Comparison of ENCODE assay signal across 8 mouse cellular contexts in the genomic region with DNA sequence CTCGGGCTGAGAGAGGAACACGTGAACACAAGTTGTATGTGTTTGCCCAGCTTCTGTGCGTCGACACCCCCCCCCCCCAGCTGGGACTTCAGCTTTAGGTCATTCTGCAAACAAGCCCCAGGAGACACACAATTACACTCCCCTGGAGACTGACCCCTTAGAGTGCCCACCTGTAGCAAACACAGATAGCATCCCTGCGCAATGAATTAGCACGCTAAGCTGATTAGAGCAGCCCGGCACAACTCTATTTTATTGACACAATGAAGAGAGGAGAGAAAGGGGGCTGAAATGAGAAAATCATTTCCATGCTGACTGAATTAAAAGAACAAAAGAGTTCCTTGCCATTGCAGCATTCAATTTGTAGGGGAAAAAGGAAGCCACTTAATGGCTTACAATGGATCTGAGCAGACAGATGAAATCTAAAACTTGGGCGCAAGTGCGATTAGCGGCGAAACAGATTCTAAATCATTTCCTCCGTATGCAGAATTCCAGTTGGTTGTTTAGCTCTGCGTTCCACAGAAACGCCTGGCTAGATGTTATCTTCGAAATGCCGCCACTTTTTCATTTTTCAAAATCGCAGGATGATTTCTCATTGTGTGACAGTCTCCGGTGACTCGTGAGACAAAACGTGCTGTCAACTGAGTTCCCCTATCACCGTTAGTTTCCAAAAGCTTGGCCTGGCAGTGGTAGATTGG.
DNase-seq lines count a peak whose midpoint lies in the region; ATAC-seq lines count a peak whose summit lies in the region.

No protein-coding gene starts in this region.

- H3K4me3 ChIP-seq in heart, embryonic 10.5 days: peak overlapping the region; percentile 44
- H3K4me3 ChIP-seq in embryonic facial prominence, embryonic 14.5 days (ENCODE audit: low read depth, low read length): peak overlapping the region; percentile 27
- no peak overlapping the region for H3K4me3 ChIP-seq in intestine, embryonic 14.5 days (ENCODE audit: low read depth, low read length)
- peak overlapping the region; percentile 20 for H3K4me3 ChIP-seq in midbrain, embryonic 14.5 days (replicated peaks; ENCODE audit: low read depth, low read length)

- H3K4me2 ChIP-seq in embryonic facial prominence, embryonic 14.5 days (ENCODE audit: low read depth, low read length): peak overlapping the region; percentile 54
- peak overlapping the region; percentile 40 for H3K4me2 ChIP-seq in intestine, embryonic 14.5 days (ENCODE audit: low read length)
- H3K4me2 ChIP-seq in midbrain, embryonic 14.5 days (ENCODE audit: low read length): peak overlapping the region; percentile 52

- no peaks in the 10 kb centered on the region for H3K36me3 ChIP-seq in heart, embryonic 10.5 days
- no peaks in the 10 kb centered on the region for H3K36me3 ChIP-seq in embryonic facial prominence, embryonic 14.5 days (ENCODE audit: control insufficient read depth, insufficient read depth, low read length)
- H3K36me3 ChIP-seq in intestine, embryonic 14.5 days (ENCODE audit: control insufficient read depth, insufficient read depth, low read length): no peaks in the 10 kb centered on the region
- H3K36me3 ChIP-seq in midbrain, embryonic 14.5 days (ENCODE audit: control insufficient read depth, insufficient read depth, low read length): no peaks in the 10 kb centered on the region

- intact Hi-C loops in heart, postnatal 36 days (cut with DNase I): no loop called here

- peaks cover 21% of the 10 kb centered on the region for H3K4me1 ChIP-seq in heart, embryonic 10.5 days
- peaks cover 13% of the 10 kb centered on the region; the same call in 1 of the 2 replicates for H3K4me1 ChIP-seq in embryonic facial prominence, embryonic 14.5 days (ENCODE audit: control insufficient read depth, insufficient read depth, low read length)
- H3K4me1 ChIP-seq in intestine, embryonic 14.5 days (replicated peaks; ENCODE audit: control insufficient read depth, insufficient read depth, low read length): no peaks in the 10 kb centered on the region
- H3K4me1 ChIP-seq in midbrain, embryonic 14.5 days (ENCODE audit: control insufficient read depth, insufficient read depth, low read length): peaks cover 15% of the 10 kb centered on the region; the same call in 1 of the 2 replicates

- no peaks in the 10 kb centered on the region for H3K9me3 ChIP-seq in heart, embryonic 10.5 days
- no peaks in the 10 kb centered on the region for H3K9me3 ChIP-seq in embryonic facial prominence, embryonic 14.5 days (ENCODE audit: control insufficient read depth, low read length)
- no peaks in the 10 kb centered on the region for H3K9me3 ChIP-seq in intestine, embryonic 14.5 days (ENCODE audit: control insufficient read depth, low read length)
- no peaks in the 10 kb centered on the region for H3K9me3 ChIP-seq in midbrain, embryonic 14.5 days (ENCODE audit: control insufficient read depth, low read length)

- peak overlapping the region; percentile 34; the same call in 1 of the 2 replicates for H3K9ac ChIP-seq in embryonic facial prominence, embryonic 14.5 days (ENCODE audit: low read depth, low read length)
- no peak overlapping the region for H3K9ac ChIP-seq in intestine, embryonic 14.5 days (ENCODE audit: low read length)
- H3K9ac ChIP-seq in midbrain, embryonic 14.5 days (replicated peaks; ENCODE audit: low read length): no peak overlapping the region

- peak overlapping the region; percentile 0; the same call in 1 of the 2 replicates for H3K27ac ChIP-seq in heart, embryonic 10.5 days
- H3K27ac ChIP-seq in embryonic facial prominence, embryonic 14.5 days (replicated peaks; ENCODE audit: low read depth, low read length): no peak overlapping the region
- H3K27ac ChIP-seq in intestine, embryonic 14.5 days (ENCODE audit: low read depth): no peak overlapping the region
- H3K27ac ChIP-seq in midbrain, embryonic 14.5 days (replicated peaks; ENCODE audit: low read depth, low read length): no peak overlapping the region

- H3K27me3 ChIP-seq in heart, embryonic 10.5 days (ENCODE audit: insufficient read depth, poor library complexity, severe bottlenecking): no peaks in the 10 kb centered on the region
- H3K27me3 ChIP-seq in embryonic facial prominence, embryonic 14.5 days (replicated peaks; ENCODE audit: control insufficient read depth, insufficient read depth, low read length): peaks cover 36% of the 10 kb centered on the region
- peaks cover 49% of the 10 kb centered on the region for H3K27me3 ChIP-seq in intestine, embryonic 14.5 days (replicated peaks; ENCODE audit: control insufficient read depth, insufficient read depth, low read length)
- H3K27me3 ChIP-seq in midbrain, embryonic 14.5 days (ENCODE audit: control insufficient read depth, insufficient read depth, low read length): peaks cover 36% of the 10 kb centered on the region

- WGBS in heart, embryonic 10.5 days: 11% methylated on average over 21 of the region's 21 CpGs
- WGBS in embryonic facial prominence, embryonic 14.5 days: 5% methylated on average over 21 of the region's 21 CpGs
- WGBS in intestine, embryonic 14.5 days: 10% methylated on average over 21 of the region's 21 CpGs
- WGBS in midbrain, embryonic 14.5 days: under 1% methylated on average over 21 of the region's 21 CpGs

- DNase-seq in heart, embryonic 10.5 days (ENCODE audit: low spot score): no peak
- DNase-seq in heart, postnatal 36 days: no peak
- peak; percentile 52 for DNase-seq in embryonic facial prominence, embryonic 14.5 days (ENCODE audit: low spot score)
- DNase-seq in intestine, embryonic 14.5 days (ENCODE audit: low spot score): no peak
- DNase-seq in midbrain, embryonic 14.5 days: peak; percentile 63
- no peak for DNase-seq in layer of hippocampus, adult 11-12 months (ENCODE audit: low spot score)
- DNase-seq in ovary, adult 18-20 months (ENCODE audit: low spot score): no peak
- DNase-seq in right cerebral cortex, postnatal 25 days: no peak

- peak; percentile 57; the same call in 1 of the 2 replicates for ATAC-seq in embryonic facial prominence, embryonic 14.5 days (ENCODE audit: low read depth)
- ATAC-seq in intestine, embryonic 14.5 days (replicated peaks; ENCODE audit: low FRiP score, low TSS enrichment, low read depth): no peak
- ATAC-seq in midbrain, embryonic 14.5 days (ENCODE audit: low FRiP score, low TSS enrichment): no peak

Comparison
In these comparisons a context has a peak if more than half of its experiments do, and no peak if none do; other contexts are left out.
1. DNase-seq: peak in embryonic facial prominence, embryonic 14.5 days (single experiment) and midbrain, embryonic 14.5 days (single experiment); none in heart, embryonic 10.5 days (single experiment), heart, postnatal 36 days (0 of 2), intestine, embryonic 14.5 days (single experiment), layer of hippocampus, adult 11-12 months (single experiment), ovary, adult 18-20 months (single experiment) and right cerebral cortex, postnatal 25 days (single experiment).
2. Peak in every context shown above with its lines, with median percentiles within 50 percentile points of each other: H3K4me2 ChIP-seq.